Mouse (Mus musculus): ENCODE measurements around the gene Anxa10. TPM values are rescaled to one million over a fixed set of nuclear protein-coding genes. Genes with fewer than 3 reads are reported as not detected.

The Anxa10 gene
- polyA plus RNA-seq, 1 experiment = not detected

- H3K4me3 ChIP-seq (replicated peaks; ENCODE audit: extremely low read depth, low read depth, low read length) = no peak overlapping the region
- H3K4me1 ChIP-seq (ENCODE audit: control insufficient read depth, insufficient read depth, low read length) = no peaks in the 10 kb centered on the region
- WGBS = 84% methylated on average over 4 of the region's 4 CpGs
- no peak for TF ChIP-seq CTCF (IDR thresholded peaks at IDR 0.05; ENCODE audit: insufficient read depth, low read length)
- TF ChIP-seq POLR2A (IDR thresholded peaks at IDR 0.05; ENCODE audit: borderline replicate concordance, extremely low read depth, low read depth, low read length) = no peak
- no peak for DNase-seq
Observed at GRCm38 (mm10) chr8:62014166-62014565, 108.8 kb downstream of the Anxa10 start.

Other genes starting within 250 kb of the Anxa10 start
- gene Palld, start 220.5 kb downstream of the Anxa10 start, polyA plus RNA-seq (2012; rRNA removed) = 34.2 and 37.1 TPM in 2 replicates
- gene Ddx60, start 195.1 kb downstream of the Anxa10 start, polyA plus RNA-seq (2012; rRNA removed) = 1.0 and 1.1 TPM in 2 replicates

Data from lung, adult 2 months (tissue).